Mouse (Mus musculus) left cerebral cortex, postnatal 10 days (tissue): ENCODE data around the gene Axdnd1. TPM values are rescaled to one million over a fixed set of nuclear protein-coding genes. Genes with fewer than 3 reads are reported as not detected.

Experiments
- total RNA-seq, 2 experiments: library from RNA; stranded (reverse); gene quantifications; 2 replicates each; pipeline ENCODE4 v1.2.3; 2021

The Axdnd1 gene
- total RNA-seq, 2 experiments from 2014 or later = 0.34 to 0.45 TPM

Other genes with a start within 250 kb of the Axdnd1 start
- 10 to 100 TPM; 10.5 to 11.6 TPM for gene Fam163a, start 216.1 kb downstream of the Axdnd1 start, total RNA-seq
- gene Tdrd5, start 117.5 kb downstream of the Axdnd1 start, total RNA-seq = 1 to 10 TPM; 2.9 to 3.4 TPM
- gene Nphs2, start 110.4 kb downstream of the Axdnd1 start, total RNA-seq = under 1 TPM; 0.41 to 0.65 TPM
- 100 to 1,000 TPM; 395 to 432 TPM for gene Gm2000, start 55.1 kb downstream of the Axdnd1 start, total RNA-seq
- gene Soat1, start 53.2 kb upstream of the Axdnd1 start, total RNA-seq = 10 to 100 TPM; 26.0 to 33.8 TPM
- gene Gm10031, start 102.9 kb upstream of the Axdnd1 start, total RNA-seq = 10 to 100 TPM; 49.6 to 54.0 TPM
- gene Abl2, start 137.6 kb upstream of the Axdnd1 start, total RNA-seq = 10 to 100 TPM; 55.6 to 58.8 TPM